Mouse (Mus musculus): ENCODE results near the gene Tbcel. TPM values are rescaled to one million over a fixed set of nuclear protein-coding genes. Genes with fewer than 3 reads are reported as not detected.

Gene Tbcel
- polyA plus RNA-seq, 1 experiment from 2014 or later = 5.0 TPM

DNA sequence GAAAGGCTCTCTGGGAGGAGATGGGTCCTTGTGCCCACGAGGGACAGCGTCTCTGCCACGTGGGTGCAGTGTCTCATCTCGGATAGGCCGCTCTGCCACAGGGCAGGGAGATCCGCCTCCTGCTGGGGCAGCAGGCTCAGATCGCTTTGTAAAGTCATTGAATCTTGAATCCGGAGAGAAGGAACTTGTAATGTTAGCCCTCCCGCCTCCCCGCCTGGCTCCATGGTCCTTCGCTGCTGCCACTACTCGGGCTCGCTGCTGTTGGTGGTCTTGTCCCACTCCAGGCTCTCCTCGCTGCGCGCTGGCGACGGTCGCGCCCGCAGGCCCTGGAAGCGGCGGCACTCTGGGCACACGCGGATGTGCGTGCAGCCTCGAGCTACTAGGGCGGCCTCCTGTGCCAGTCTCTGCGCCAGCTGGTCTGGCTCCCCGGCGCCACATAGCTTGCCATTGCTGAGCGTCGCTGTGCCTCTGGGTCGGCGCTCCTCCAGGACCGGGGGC is 13.0 kb upstream of the Tbcel start:
- Histone ChIP-seq H3K36me3 (ENCODE audit: control insufficient read depth, insufficient read depth) (no peaks in the 10 kb centered on the region), H3K27ac (ENCODE audit: low read length) (peak overlapping the region; percentile 72), H3K27me3 (replicated peaks; ENCODE audit: control insufficient read depth, insufficient read depth, low read length) (no peaks in the 10 kb centered on the region), H3K4me2 (ENCODE audit: low read length) (peak overlapping the region; percentile 70), H3K4me1 (replicated peaks; ENCODE audit: control insufficient read depth, insufficient read depth, low read length) (peaks cover 10% of the 10 kb centered on the region), H3K9ac (replicated peaks; ENCODE audit: low read depth, low read length) (peak overlapping the region; percentile 63), H3K9me3 (ENCODE audit: control insufficient read depth, low read length) (no peaks in the 10 kb centered on the region), H3K4me3 (replicated peaks; ENCODE audit: low read length) (peak overlapping the region; percentile 42)
- WGBS = 1% methylated on average over 36 of the region's 36 CpGs
- ATAC-seq = peak; percentile 91

DNA sequence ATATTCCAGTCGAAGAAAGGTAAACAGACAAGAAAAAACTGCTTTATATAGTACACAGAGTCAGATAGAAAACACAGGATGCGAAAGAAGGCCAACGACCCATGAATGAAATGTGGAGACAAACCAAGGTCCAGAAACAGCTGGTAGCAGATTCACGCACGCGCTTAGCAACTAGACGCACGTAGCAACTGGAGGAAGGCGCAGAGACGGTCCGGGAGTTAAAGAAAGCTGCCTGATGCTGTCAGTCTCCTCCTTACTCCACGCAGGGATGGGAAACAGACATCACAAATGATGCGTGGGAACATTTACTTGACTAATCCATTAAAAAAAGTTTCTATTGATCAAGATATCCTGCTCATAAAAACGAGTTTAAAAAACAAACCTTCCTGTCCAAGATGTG is 10.6 kb upstream of the Tbcel start:
- peaks cover 21% of the 10 kb centered on the region for H3K4me1 ChIP-seq (replicated peaks; ENCODE audit: control insufficient read depth, insufficient read depth, low read length)
- H3K4me2 ChIP-seq (ENCODE audit: low read length) = no peak overlapping the region
- no peaks in the 10 kb centered on the region for H3K9me3 ChIP-seq (ENCODE audit: control insufficient read depth, low read length)
- no peak overlapping the region for H3K4me3 ChIP-seq (replicated peaks; ENCODE audit: low read length)
- no peak overlapping the region for H3K27ac ChIP-seq (ENCODE audit: low read length)
- H3K9ac ChIP-seq (replicated peaks; ENCODE audit: low read depth, low read length) = no peak overlapping the region
- no peaks in the 10 kb centered on the region for H3K36me3 ChIP-seq (ENCODE audit: control insufficient read depth, insufficient read depth)
- H3K27me3 ChIP-seq (replicated peaks; ENCODE audit: control insufficient read depth, insufficient read depth, low read length) = no peaks in the 10 kb centered on the region
- no peak for ATAC-seq
- WGBS = 66% methylated on average over 14 of the region's 14 CpGs

DNA sequence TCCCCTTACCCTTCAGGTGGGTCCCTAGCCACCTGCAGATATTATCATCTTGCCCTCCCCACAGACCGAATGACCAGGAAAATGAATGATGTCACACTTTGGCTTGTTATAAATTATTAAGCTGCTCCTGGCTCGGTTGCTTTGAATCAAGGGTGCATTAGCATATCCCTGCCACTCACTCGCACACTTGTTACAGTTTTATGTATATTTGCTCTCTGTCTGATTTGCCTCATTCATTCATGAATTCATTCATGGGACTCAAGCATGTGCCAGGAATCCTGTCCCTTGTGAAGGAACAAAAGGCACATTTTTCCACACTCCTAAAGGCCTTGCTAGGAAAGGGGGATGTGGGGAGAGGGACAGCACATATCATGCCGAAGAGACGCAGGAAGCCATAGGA is 5.5 kb upstream of the Tbcel start:
- Histone ChIP-seq H3K9me3 (ENCODE audit: control insufficient read depth, low read length) (no peaks in the 10 kb centered on the region), H3K4me3 (replicated peaks; ENCODE audit: low read length) (no peak overlapping the region), H3K4me1 (replicated peaks; ENCODE audit: control insufficient read depth, insufficient read depth, low read length) (peaks cover 17% of the 10 kb centered on the region), H3K9ac (replicated peaks; ENCODE audit: low read depth, low read length) (no peak overlapping the region), H3K27ac (ENCODE audit: low read length) (peak overlapping the region; percentile 37), H3K36me3 (ENCODE audit: control insufficient read depth, insufficient read depth) (no peaks in the 10 kb centered on the region), H3K27me3 (replicated peaks; ENCODE audit: control insufficient read depth, insufficient read depth, low read length) (no peaks in the 10 kb centered on the region), H3K4me2 (ENCODE audit: low read length) (no peak overlapping the region)
- peak; percentile 79 for ATAC-seq
- WGBS = 15% methylated on average over 5 of the region's 5 CpGs

DNA sequence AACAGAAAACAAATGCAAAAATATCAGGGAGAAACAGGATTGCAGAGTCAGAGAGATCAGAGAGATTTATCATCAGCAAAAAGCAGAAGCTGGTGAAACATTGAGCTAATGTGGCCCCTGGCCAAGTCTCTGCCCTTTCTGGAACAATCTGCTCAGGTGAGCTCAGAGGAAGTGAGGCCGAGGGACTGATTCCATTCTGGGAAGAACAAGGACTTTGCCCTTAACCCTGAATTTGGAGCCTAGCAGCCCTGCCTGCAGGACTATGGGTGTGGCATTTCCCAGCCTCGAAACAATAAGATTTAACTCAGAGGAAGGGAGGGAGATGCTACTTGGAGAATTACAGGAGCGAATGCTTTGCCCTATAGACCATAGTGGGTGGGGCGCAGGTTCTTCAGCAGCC is 4.7 kb upstream of the Tbcel start:
- Histone ChIP-seq H3K4me2 (ENCODE audit: low read length) (no peak overlapping the region), H3K36me3 (ENCODE audit: control insufficient read depth, insufficient read depth) (no peaks in the 10 kb centered on the region), H3K9me3 (ENCODE audit: control insufficient read depth, low read length) (no peaks in the 10 kb centered on the region), H3K4me3 (replicated peaks; ENCODE audit: low read length) (no peak overlapping the region), H3K27me3 (replicated peaks; ENCODE audit: control insufficient read depth, insufficient read depth, low read length) (no peaks in the 10 kb centered on the region), H3K4me1 (replicated peaks; ENCODE audit: control insufficient read depth, insufficient read depth, low read length) (peaks cover 17% of the 10 kb centered on the region), H3K9ac (replicated peaks; ENCODE audit: low read depth, low read length) (no peak overlapping the region), H3K27ac (ENCODE audit: low read length) (no peak overlapping the region)
- ATAC-seq = no peak
- 72% methylated on average over 4 of the region's 4 CpGs for WGBS

DNA sequence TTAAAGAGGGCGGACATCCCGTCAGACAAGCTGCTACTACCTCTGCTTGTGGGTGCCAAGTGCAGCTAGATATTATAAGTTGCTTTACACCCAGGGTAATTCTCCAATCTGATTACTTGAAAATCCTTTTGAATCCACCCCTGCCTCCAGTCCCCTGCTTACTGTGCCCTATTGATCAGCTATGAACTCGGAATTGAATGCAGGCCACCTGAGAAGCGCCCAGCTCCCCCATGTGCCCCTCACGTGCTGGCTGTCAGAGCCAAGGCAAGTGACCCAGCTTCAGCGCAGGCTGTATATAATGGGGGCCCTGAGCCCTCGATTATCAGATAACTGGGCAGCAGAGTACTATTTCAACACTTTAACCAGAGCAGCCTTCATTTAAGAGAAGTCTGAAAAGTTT is 626 bp upstream of the Tbcel start:
- no peaks in the 10 kb centered on the region for H3K27me3 ChIP-seq (replicated peaks; ENCODE audit: control insufficient read depth, insufficient read depth, low read length)
- H3K9me3 ChIP-seq (ENCODE audit: control insufficient read depth, low read length) = no peaks in the 10 kb centered on the region
- H3K4me1 ChIP-seq (replicated peaks; ENCODE audit: control insufficient read depth, insufficient read depth, low read length) = peaks cover 6% of the 10 kb centered on the region
- no peak overlapping the region for H3K4me3 ChIP-seq (replicated peaks; ENCODE audit: low read length)
- H3K9ac ChIP-seq (replicated peaks; ENCODE audit: low read depth, low read length) = no peak overlapping the region
- H3K27ac ChIP-seq (ENCODE audit: low read length) = no peak overlapping the region
- H3K36me3 ChIP-seq (ENCODE audit: control insufficient read depth, insufficient read depth) = no peaks in the 10 kb centered on the region
- no peak overlapping the region for H3K4me2 ChIP-seq (ENCODE audit: low read length)
- WGBS = 57% methylated on average over 7 of the region's 7 CpGs
- no peak for ATAC-seq

DNA sequence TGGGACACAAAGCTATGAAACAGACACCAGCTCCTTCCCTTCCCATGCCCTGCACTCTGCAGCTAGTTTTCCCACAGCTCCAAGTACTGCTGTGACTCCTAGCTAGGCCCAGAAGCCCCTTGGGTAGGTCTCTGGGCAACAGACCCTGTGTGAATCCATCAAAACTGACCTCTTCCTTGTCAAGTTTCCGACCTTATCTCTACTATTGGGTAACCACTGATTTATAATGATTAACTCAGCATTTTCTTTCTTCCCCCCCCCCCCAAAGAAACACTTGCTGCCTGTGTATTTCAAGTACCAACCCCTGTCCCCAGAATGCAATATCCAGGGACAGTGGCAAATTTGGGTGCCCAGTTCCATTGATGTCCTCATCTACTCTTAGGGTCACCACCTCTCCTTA is 587 bp downstream of the Tbcel start:
- no peak for ATAC-seq

DNA sequence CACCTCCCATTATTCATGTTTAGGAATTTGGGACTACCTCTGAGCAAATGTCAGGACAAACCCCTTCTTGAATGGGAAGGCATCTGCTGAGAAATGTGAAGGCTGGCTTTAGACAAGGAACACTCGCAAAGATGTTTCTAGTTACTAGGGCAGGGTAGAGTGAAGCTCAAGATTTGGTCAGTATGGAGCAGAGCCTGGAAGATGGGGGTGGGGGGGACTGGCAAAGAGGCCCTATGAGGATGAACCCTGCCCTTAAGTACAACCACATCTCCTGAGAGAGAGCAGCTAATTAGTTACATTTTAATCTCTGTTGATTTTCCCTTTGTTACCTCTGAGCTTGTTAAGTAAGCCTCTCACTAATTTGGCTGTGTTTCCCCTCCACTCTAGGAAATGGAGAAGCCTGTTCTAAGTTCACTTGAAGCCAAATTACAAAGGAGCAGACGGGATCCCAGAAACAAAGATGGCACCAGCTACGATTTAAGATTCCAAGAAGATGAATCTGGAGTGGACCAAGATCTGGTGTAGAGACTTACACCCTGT is 2.6 kb downstream of the Tbcel start:
- H3K9me3 ChIP-seq (ENCODE audit: control insufficient read depth, low read length) = no peaks in the 10 kb centered on the region
- H3K4me3 ChIP-seq (replicated peaks; ENCODE audit: low read length) = no peak overlapping the region
- no peak overlapping the region for H3K4me2 ChIP-seq (ENCODE audit: low read length)
- H3K27me3 ChIP-seq (replicated peaks; ENCODE audit: control insufficient read depth, insufficient read depth, low read length) = no peaks in the 10 kb centered on the region
- no peak overlapping the region for H3K27ac ChIP-seq (ENCODE audit: low read length)
- no peaks in the 10 kb centered on the region for H3K36me3 ChIP-seq (ENCODE audit: control insufficient read depth, insufficient read depth)
- no peak for ATAC-seq
- no peaks in the 10 kb centered on the region for H3K4me1 ChIP-seq (replicated peaks; ENCODE audit: control insufficient read depth, insufficient read depth, low read length)
- no peak overlapping the region for H3K9ac ChIP-seq (replicated peaks; ENCODE audit: low read depth, low read length)
- WGBS = 16% methylated on average over 3 of the region's 3 CpGs

More for the DNA sequence above, 587 bp downstream of the Tbcel start:
- 90% methylated on average over 1 of the region's 1 CpGs for WGBS
- Histone ChIP-seq H3K9ac (replicated peaks; ENCODE audit: low read depth, low read length) (no peak overlapping the region), H3K27me3 (replicated peaks; ENCODE audit: control insufficient read depth, insufficient read depth, low read length) (no peaks in the 10 kb centered on the region), H3K36me3 (ENCODE audit: control insufficient read depth, insufficient read depth) (no peaks in the 10 kb centered on the region), H3K27ac (ENCODE audit: low read length) (no peak overlapping the region), H3K4me1 (replicated peaks; ENCODE audit: control insufficient read depth, insufficient read depth, low read length) (no peaks in the 10 kb centered on the region), H3K9me3 (ENCODE audit: control insufficient read depth, low read length) (no peaks in the 10 kb centered on the region), H3K4me3 (replicated peaks; ENCODE audit: low read length) (no peak overlapping the region), H3K4me2 (ENCODE audit: low read length) (no peak overlapping the region)

DNA sequence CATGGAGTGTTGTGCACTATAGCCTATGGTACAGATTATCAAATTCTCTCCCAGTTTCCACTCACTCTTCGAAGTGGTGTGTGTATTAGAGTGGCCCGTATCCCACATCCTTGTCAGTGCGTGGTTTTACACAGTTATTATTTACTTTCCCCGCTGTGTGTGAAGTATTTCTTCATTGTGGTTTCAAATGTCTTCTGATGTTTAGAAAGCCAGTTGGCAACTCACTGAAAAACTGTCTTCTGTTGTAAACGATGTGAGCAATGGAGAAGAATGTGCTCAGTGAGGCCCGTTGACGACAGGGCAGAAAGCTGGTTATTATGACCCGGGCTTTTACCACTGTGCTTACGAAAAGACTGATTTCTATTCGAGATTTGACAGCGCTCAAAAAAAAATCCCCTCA is 3.0 kb downstream of the Tbcel start:
- H3K27ac ChIP-seq (ENCODE audit: low read length) = no peak overlapping the region
- H3K4me1 ChIP-seq (replicated peaks; ENCODE audit: control insufficient read depth, insufficient read depth, low read length) = no peaks in the 10 kb centered on the region
- no peak overlapping the region for H3K9ac ChIP-seq (replicated peaks; ENCODE audit: low read depth, low read length)
- no peaks in the 10 kb centered on the region for H3K9me3 ChIP-seq (ENCODE audit: control insufficient read depth, low read length)
- no peak overlapping the region for H3K4me2 ChIP-seq (ENCODE audit: low read length)
- ATAC-seq = no peak
- H3K4me3 ChIP-seq (replicated peaks; ENCODE audit: low read length) = no peak overlapping the region
- H3K27me3 ChIP-seq (replicated peaks; ENCODE audit: control insufficient read depth, insufficient read depth, low read length) = no peaks in the 10 kb centered on the region
- no peaks in the 10 kb centered on the region for H3K36me3 ChIP-seq (ENCODE audit: control insufficient read depth, insufficient read depth)
- WGBS = 25% methylated on average over 11 of the region's 11 CpGs

DNA sequence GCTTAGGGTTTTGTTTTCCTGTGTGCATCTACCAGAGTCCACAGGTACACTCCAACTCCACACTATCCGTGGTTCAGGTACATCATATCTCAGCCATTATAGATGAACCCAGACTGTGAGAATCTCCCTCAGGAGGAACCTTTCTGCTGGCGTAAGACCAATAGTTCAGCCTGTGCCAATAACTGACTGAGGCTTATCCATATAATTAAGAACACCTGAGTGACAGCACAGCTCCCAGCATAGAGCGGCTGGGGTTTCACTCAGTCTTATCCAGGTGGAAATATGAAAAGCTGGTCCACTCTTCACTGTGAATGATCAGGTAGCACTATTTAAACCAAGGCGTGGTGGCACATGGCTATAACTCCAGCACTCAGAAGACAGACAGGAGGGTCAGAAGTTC is 3.9 kb downstream of the Tbcel start:
- 75% methylated on average over 4 of the region's 4 CpGs for WGBS
- Histone ChIP-seq H3K4me3 (replicated peaks; ENCODE audit: low read length) (no peak overlapping the region), H3K36me3 (ENCODE audit: control insufficient read depth, insufficient read depth) (no peaks in the 10 kb centered on the region), H3K9ac (replicated peaks; ENCODE audit: low read depth, low read length) (no peak overlapping the region), H3K4me2 (ENCODE audit: low read length) (no peak overlapping the region), H3K9me3 (ENCODE audit: control insufficient read depth, low read length) (no peaks in the 10 kb centered on the region), H3K27me3 (replicated peaks; ENCODE audit: control insufficient read depth, insufficient read depth, low read length) (no peaks in the 10 kb centered on the region), H3K4me1 (replicated peaks; ENCODE audit: control insufficient read depth, insufficient read depth, low read length) (no peaks in the 10 kb centered on the region), H3K27ac (ENCODE audit: low read length) (no peak overlapping the region)
- no peak for ATAC-seq

DNA sequence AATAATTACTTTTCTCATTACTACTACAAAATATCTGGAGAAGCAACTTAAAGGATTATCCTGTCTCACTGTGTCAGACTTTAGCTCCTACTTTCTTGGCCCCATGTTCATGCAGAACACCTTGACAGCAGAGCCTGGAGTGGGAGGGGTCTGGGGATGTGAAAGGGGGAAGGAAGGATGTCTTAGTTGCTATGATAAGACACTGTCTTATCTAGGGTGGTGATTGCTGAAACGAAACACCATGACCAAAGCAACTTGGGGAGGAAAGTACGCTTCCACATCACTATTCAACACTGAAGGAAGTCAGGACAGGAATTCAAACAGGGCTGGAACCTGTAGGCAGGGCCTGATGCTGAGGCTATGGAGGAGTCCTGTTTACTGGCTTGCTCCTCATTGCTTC is 11.3 kb downstream of the Tbcel start:
- H3K27me3 ChIP-seq (replicated peaks; ENCODE audit: control insufficient read depth, insufficient read depth, low read length) = no peaks in the 10 kb centered on the region
- 85% methylated on average over 2 of the region's 2 CpGs for whole genome bisulfite sequencing
- no peak overlapping the region for H3K4me3 ChIP-seq (replicated peaks; ENCODE audit: low read length)
- ATAC-seq = no peak
- no peak overlapping the region for H3K4me2 ChIP-seq (ENCODE audit: low read length)
- peaks cover 7% of the 10 kb centered on the region; the same call in 1 of the 2 replicates for H3K4me1 ChIP-seq (replicated peaks; ENCODE audit: control insufficient read depth, insufficient read depth, low read length)
- H3K9ac ChIP-seq (replicated peaks; ENCODE audit: low read depth, low read length) = no peak overlapping the region
- no peaks in the 10 kb centered on the region for H3K36me3 ChIP-seq (ENCODE audit: control insufficient read depth, insufficient read depth)
- no peak overlapping the region for H3K27ac ChIP-seq (ENCODE audit: low read length)
- peaks cover 9% of the 10 kb centered on the region for H3K9me3 ChIP-seq (ENCODE audit: control insufficient read depth, low read length)

All from forebrain, embryonic 16.5 days (tissue).